Mouse (Mus musculus) small intestine, adult 2 months (tissue): ENCODE measurements around the gene Large1.

Experiments
- CTCF ChIP-seq: fragments of 200-500 bp; IDR thresholded peaks from 2 replicates; pipeline ENCODE4 v1.5.1; 2012; ENCODE audit warnings: low read depth, mild to moderate bottlenecking, control low read depth, inconsistent platforms, low read length, moderate library complexity, mixed read lengths; ENCODE audit not compliant: insufficient replicate concordance, insufficient read length; ENCODE audit errors: extremely low read depth
- POLR2A ChIP-seq: fragments of 200-500 bp; IDR thresholded peaks from 2 replicates; pipeline ENCODE4 v1.6.1; 2012; ENCODE audit warnings: low read depth, mild to moderate bottlenecking, control low read depth, inconsistent platforms, low read length, moderate library complexity

- no peak for TF ChIP-seq POLR2A
- no peak for TF ChIP-seq CTCF
Observed at GRCm38 (mm10) chr8:73123864-73124499, 229.4 kb downstream of the Large1 start.
